Comparison of ENCODE assay signal across 19 mouse cellular contexts in genomic region chr9:77819318-77819717, GRCm38 (mm10).
DNase-seq lines count a peak whose midpoint lies in the region; TF ChIP-seq lines count a peak whose summit lies in the region.
"Had no signal": no experiment of that assay in that cellular context is flagged by ENCODE, and none has a peak within 500 bp of the region (broad histone marks: within the 10 kb centered on the region; RNA-seq: fewer than 3 reads in every experiment).

No protein-coding gene starts in this region.

- H3K36me3 ChIP-seq in forebrain, embryonic 10.5 days (replicated peaks): no peaks in the 10 kb centered on the region
- H3K36me3 ChIP-seq: embryonic facial prominence, embryonic 12.5 days; hindbrain, embryonic 13.5 days; limb, embryonic 10.5 days; neural tube, embryonic 15.5 days had no signal

- peaks cover 7% of the 10 kb centered on the region; the same call in 1 of the 2 replicates for H3K9me3 ChIP-seq in forebrain, embryonic 10.5 days
- H3K9me3 ChIP-seq: embryonic facial prominence, embryonic 12.5 days; limb, embryonic 10.5 days; neural tube, embryonic 15.5 days had no signal

- H3K27me3 ChIP-seq in forebrain, embryonic 10.5 days (ENCODE audit: poor library complexity, severe bottlenecking): no peaks in the 10 kb centered on the region
- H3K27me3 ChIP-seq: embryonic facial prominence, embryonic 12.5 days; hindbrain, embryonic 13.5 days; neural tube, embryonic 15.5 days had no signal

- H3K4me1 ChIP-seq in forebrain, embryonic 10.5 days: no peaks in the 10 kb centered on the region
- H3K4me1 ChIP-seq: embryonic facial prominence, embryonic 12.5 days; hindbrain, embryonic 13.5 days; limb, embryonic 10.5 days; neural tube, embryonic 15.5 days had no signal

- intact Hi-C loops in gastrocnemius, adult 2 months (cut with DNase I): no loop called here
- intact Hi-C loops in gastrocnemius, postnatal 14 days (cut with DNase I; ENCODE audit: low total_unique reads): loop anchor here (10.0 kb wide), 1 partner anchor 95 kb away; the partner anchor contains the start of gene Elovl5

- peak; percentile 36 for TF ChIP-seq CTCF in gastrocnemius, adult 2 months (IDR thresholded peaks at IDR 0.05)
- TF ChIP-seq CTCF in layer of hippocampus, adult 2 months (conservative IDR thresholded peaks at IDR 0.05): peak; percentile 62

- no peak overlapping the region for H3K4me3 ChIP-seq in gastrocnemius, adult 2 months
- H3K4me3 ChIP-seq in layer of hippocampus, adult 2 months: no peak overlapping the region
- no peak overlapping the region for H3K4me3 ChIP-seq in forebrain, embryonic 10.5 days
- H3K4me3 ChIP-seq: embryonic facial prominence, embryonic 12.5 days; hindbrain, embryonic 13.5 days; limb, embryonic 10.5 days; neural tube, embryonic 15.5 days had no signal

- 75% methylated on average over 2 of the region's 2 CpGs for WGBS in forebrain, embryonic 10.5 days

- no peak overlapping the region for H3K27ac ChIP-seq in gastrocnemius, adult 2 months
- H3K27ac ChIP-seq in layer of hippocampus, adult 2 months: no peak overlapping the region
- no peak overlapping the region for H3K27ac ChIP-seq in forebrain, embryonic 10.5 days
- H3K27ac ChIP-seq: embryonic facial prominence, embryonic 12.5 days; hindbrain, embryonic 13.5 days; limb, embryonic 10.5 days; macrophage; neural tube, embryonic 15.5 days had no signal

- DNase-seq in gastrocnemius, adult 2 months: no peak
- no peak for DNase-seq in gastrocnemius, postnatal 14 days
- DNase-seq in layer of hippocampus, adult 2 months (ENCODE audit: low spot score in 2 of 2): no peak
- no peak for DNase-seq in layer of hippocampus, adult 18-20 months (ENCODE audit: low spot score in 2 of 2)
- DNase-seq in 416B (ENCODE audit: low read depth): peak; percentile 14
- peak; percentile 11 for DNase-seq in T-cell, adult 2 months (ENCODE audit: low spot score)
- DNase-seq in right cerebral cortex, adult 18-20 months: no peak
- no peak for DNase-seq in forebrain, embryonic 10.5 days (ENCODE audit: extremely low spot score, low spot score)
- DNase-seq: adrenal gland, adult 8-10 months; cerebellum, adult 2 months; forebrain, postnatal 0 days; gastrocnemius, postnatal 10 days; kidney, adult 18-20 months; right cerebral cortex, postnatal 4 days had no signal

Comparison
In these comparisons a context has a peak if more than half of its experiments do, and no peak if none do; other contexts are left out.
1. DNase-seq: peak in 416B (single experiment) and T-cell, adult 2 months (single experiment); none in gastrocnemius, adult 2 months (single experiment), gastrocnemius, postnatal 14 days (single experiment), layer of hippocampus, adult 2 months (0 of 2), layer of hippocampus, adult 18-20 months (0 of 2), right cerebral cortex, adult 18-20 months (single experiment) and forebrain, embryonic 10.5 days (single experiment).